Comparison of ENCODE assay signal across 23 mouse cellular contexts in genomic region chr5:123528641-123529040, GRCm38 (mm10). TPM values are rescaled to one million over a fixed set of nuclear protein-coding genes. Genes with fewer than 3 reads are reported as not detected.
DNase-seq lines count a peak whose midpoint lies in the region; ATAC-seq and TF ChIP-seq lines count a peak whose summit lies in the region.
"Had no signal": no experiment of that assay in that cellular context is flagged by ENCODE, and none has a peak within 500 bp of the region (broad histone marks: within the 10 kb centered on the region; RNA-seq: fewer than 3 reads in every experiment).

No protein-coding gene starts in this region.

- peaks cover 61% of the 10 kb centered on the region for H3K36me3 ChIP-seq in forebrain, postnatal 0 days (ENCODE audit: insufficient read depth)
- H3K36me3 ChIP-seq in forebrain, embryonic 10.5 days (replicated peaks) = peaks cover 61% of the 10 kb centered on the region
- H3K36me3 ChIP-seq in kidney, adult 2 months (ENCODE audit: control insufficient read depth, insufficient read depth, low read length) = no peaks in the 10 kb centered on the region; the same call in 1 of the 2 replicates

- H3K4me2 ChIP-seq in forebrain, postnatal 0 days (ENCODE audit: low read depth) = no peak overlapping the region
- H3K4me2 ChIP-seq: heart, embryonic 11.5 days; neural tube, embryonic 15.5 days had no signal

- no peaks in the 10 kb centered on the region for H3K9me3 ChIP-seq in forebrain, postnatal 0 days (ENCODE audit: low read length)
- H3K9me3 ChIP-seq in forebrain, embryonic 10.5 days = no peaks in the 10 kb centered on the region
- H3K9me3 ChIP-seq: midbrain, embryonic 10.5 days; neural tube, embryonic 15.5 days had no signal

- no peak for TF ChIP-seq POLR2A in kidney, adult 2 months (IDR thresholded peaks at IDR 0.05; ENCODE audit: low read depth, low read length)

- 0 out of 2 replicates have a peak, but pooled peaks have one; percentile 4 for TF ChIP-seq CTCF in forebrain, postnatal 0 days (IDR thresholded peaks at IDR 0.05; ENCODE audit: low read depth)
- peak; percentile 35 for TF ChIP-seq CTCF in layer of hippocampus, adult 2 months (conservative IDR thresholded peaks at IDR 0.05)
- TF ChIP-seq CTCF in kidney, adult 2 months (conservative IDR thresholded peaks at IDR 0.05; ENCODE audit: insufficient read depth, insufficient read length, low read depth, low read length) = no peak

- no peak overlapping the region for H3K4me3 ChIP-seq in forebrain, postnatal 0 days (ENCODE audit: low read depth, low read length)
- no peak overlapping the region for H3K4me3 ChIP-seq in forebrain, embryonic 10.5 days
- no peak overlapping the region for H3K4me3 ChIP-seq in layer of hippocampus, adult 2 months
- no peak overlapping the region for H3K4me3 ChIP-seq in kidney, adult 2 months (ENCODE audit: insufficient read depth, low read depth, low read length)
- H3K4me3 ChIP-seq: midbrain, embryonic 10.5 days; myocyte; neural tube, embryonic 15.5 days had no signal

- H3K27me3 ChIP-seq in forebrain, postnatal 0 days (ENCODE audit: insufficient read depth, low read length) = no peaks in the 10 kb centered on the region
- H3K27me3 ChIP-seq in forebrain, embryonic 10.5 days (ENCODE audit: poor library complexity, severe bottlenecking) = 0 out of 2 replicates have a peak, but pooled peaks cover 4% of the 10 kb centered on the region
- no peaks in the 10 kb centered on the region for H3K27me3 ChIP-seq in kidney, adult 2 months (replicated peaks; ENCODE audit: control insufficient read depth, insufficient read depth, low read length)
- H3K27me3 ChIP-seq: neural tube, embryonic 15.5 days had no signal

- 77% methylated on average over 7 of the region's 7 CpGs for WGBS in forebrain, postnatal 0 days
- WGBS in forebrain, embryonic 10.5 days = 88% methylated on average over 7 of the region's 7 CpGs
- WGBS in kidney, adult 2 months = 74% methylated on average over 7 of the region's 7 CpGs

- H3K4me1 ChIP-seq in forebrain, postnatal 0 days (ENCODE audit: insufficient read depth) = no peaks in the 10 kb centered on the region
- peaks cover 7% of the 10 kb centered on the region for H3K4me1 ChIP-seq in forebrain, embryonic 10.5 days
- no peaks in the 10 kb centered on the region for H3K4me1 ChIP-seq in kidney, adult 2 months (ENCODE audit: control insufficient read depth, insufficient read depth, low read length)

- H3K27ac ChIP-seq in forebrain, postnatal 0 days (ENCODE audit: low read depth, low read length) = no peak overlapping the region
- no peak overlapping the region for H3K27ac ChIP-seq in forebrain, embryonic 10.5 days
- peak overlapping the region; percentile 29; the same call in 1 of the 2 replicates for H3K27ac ChIP-seq in layer of hippocampus, adult 2 months
- no peak overlapping the region for H3K27ac ChIP-seq in kidney, adult 2 months (ENCODE audit: insufficient read depth, low read depth, low read length)
- H3K27ac ChIP-seq: kidney, postnatal 0 days; midbrain, embryonic 10.5 days; neural tube, embryonic 15.5 days had no signal

- H3K9ac ChIP-seq in forebrain, postnatal 0 days = no peak overlapping the region
- H3K9ac ChIP-seq: neural tube, embryonic 15.5 days had no signal

- DNase-seq in forebrain, postnatal 0 days = no peak
- no peak for DNase-seq in forebrain, embryonic 10.5 days (ENCODE audit: extremely low spot score, low spot score)
- no peak for DNase-seq in layer of hippocampus, adult 2 months (ENCODE audit: low spot score in 2 of 2)
- no peak for DNase-seq in layer of hippocampus, adult 9-11 months
- peak; percentile 1 for DNase-seq in right cerebral cortex, adult 18-20 months
- DNase-seq in right cerebral cortex, postnatal 36 days (ENCODE audit: low spot score in 2 of 2) = no peak
- peak; percentile 38 for DNase-seq in testis, postnatal 10 days (ENCODE audit: low spot score)
- DNase-seq in kidney, adult 2 months = no peak
- DNase-seq: liver; thymus, adult 2 months had no signal

- no peak for ATAC-seq in forebrain, postnatal 0 days
- ATAC-seq: forebrain, embryonic 14.5 days; hindbrain, embryonic 16.5 days; intestine, postnatal 0 days had no signal

RNA-seq across cellular contexts. Expression of gene Gm49027, which starts 3.4 kb away (rescaled TPM):
- total RNA-seq in forebrain, postnatal 0 days (2014; rRNA removed) = 0.69 and 3.7 TPM in 2 replicates
- 4.1 and 4.4 TPM in 2 replicates for polyA plus RNA-seq in forebrain, postnatal 0 days (2015; fragmentation: Nextera tagmentation; extraction: Ambion mirVana)
- 0.47 TPM in 1 of 2 replicates, not detected in the other for polyA plus RNA-seq in forebrain, embryonic 10.5 days (2016; fragmentation: Nextera tagmentation; extraction: Ambion mirVana)
- 1 to 10 TPM; 4.9 to 8.6 TPM for total RNA-seq in layer of hippocampus, adult 2 months (2021)
- polyA plus RNA-seq in kidney, adult 2 months (2012; rRNA removed) = 2.0 and 2.9 TPM in 2 replicates
- total RNA-seq: gastrocnemius, adult 8-10 months; heart, postnatal 25 days had no signal
- polyA plus RNA-seq: C2C12; midbrain, embryonic 10.5 days; myocyte had no signal

RNA-seq across cellular contexts. Expression of gene Diablo, which starts 4.7 kb away (rescaled TPM):
- total RNA-seq in forebrain, postnatal 0 days (2014; rRNA removed) = 71.6 and 73.2 TPM in 2 replicates
- 94.3 and 97.6 TPM in 2 replicates for polyA plus RNA-seq in forebrain, postnatal 0 days (2015; fragmentation: Nextera tagmentation; extraction: Ambion mirVana)
- 148 TPM in 2 replicates for polyA plus RNA-seq in forebrain, embryonic 10.5 days (2016; fragmentation: Nextera tagmentation; extraction: Ambion mirVana)
- 10 to 100 TPM; 33.3 to 35.4 TPM for total RNA-seq in layer of hippocampus, adult 2 months (2021)
- 64.2 and 68.8 TPM in 2 replicates for polyA plus RNA-seq in kidney, adult 2 months (2012; rRNA removed)

RNA-seq across cellular contexts. Expression of gene B3gnt4, which starts 18.4 kb away (rescaled TPM):
- 2.2 and 2.5 TPM in 2 replicates for total RNA-seq in forebrain, postnatal 0 days (2014; rRNA removed)
- 1.3 and 1.7 TPM in 2 replicates for polyA plus RNA-seq in forebrain, postnatal 0 days (2015; fragmentation: Nextera tagmentation; extraction: Ambion mirVana)
- 1.1 and 1.7 TPM in 2 replicates for polyA plus RNA-seq in forebrain, embryonic 10.5 days (2016; fragmentation: Nextera tagmentation; extraction: Ambion mirVana)
- 1 to 10 TPM; 1.2 TPM for total RNA-seq in layer of hippocampus, adult 2 months (2021)
- polyA plus RNA-seq in kidney, adult 2 months (2012; rRNA removed) = 0.05 TPM in 1 of 2 replicates, not detected in the other
- total RNA-seq: gastrocnemius, adult 8-10 months; heart, postnatal 25 days had no signal
- polyA plus RNA-seq: heart, embryonic 11.5 days had no signal

RNA-seq across cellular contexts. Expression of gene Il31, which starts 39.4 kb away (rescaled TPM):
- not detected in 2 replicates for total RNA-seq in forebrain, postnatal 0 days (2014; rRNA removed)
- not detected in 2 replicates for polyA plus RNA-seq in forebrain, postnatal 0 days (2015; fragmentation: Nextera tagmentation; extraction: Ambion mirVana)
- polyA plus RNA-seq in forebrain, embryonic 10.5 days (2016; fragmentation: Nextera tagmentation; extraction: Ambion mirVana) = not detected in 2 replicates
- total RNA-seq in layer of hippocampus, adult 2 months (2021) = not detected
- polyA plus RNA-seq in kidney, adult 2 months (2012; rRNA removed) = not detected in 2 replicates
- total RNA-seq: gastrocnemius, adult 8-10 months; heart, postnatal 25 days; layer of hippocampus, adult 8-10 months; left cerebral cortex, postnatal 25 days had no signal
- polyA plus RNA-seq: C2C12; forebrain, embryonic 14.5 days; heart, embryonic 11.5 days; hindbrain, embryonic 16.5 days; intestine, postnatal 0 days; kidney, postnatal 0 days; midbrain, embryonic 10.5 days; myocyte; neural tube, embryonic 15.5 days; thymus, adult 2 months had no signal

RNA-seq across cellular contexts. Expression of gene Lrrc43, which starts 39.5 kb away (rescaled TPM):
- 0.69 and 1.5 TPM in 2 replicates for total RNA-seq in forebrain, postnatal 0 days (2014; rRNA removed)
- 0.62 and 1.3 TPM in 2 replicates for polyA plus RNA-seq in forebrain, postnatal 0 days (2015; fragmentation: Nextera tagmentation; extraction: Ambion mirVana)
- polyA plus RNA-seq in forebrain, embryonic 10.5 days (2016; fragmentation: Nextera tagmentation; extraction: Ambion mirVana) = not detected in 2 replicates
- 1 to 10 TPM in 1 of 2 experiments, under 1 TPM in 1; 0.39 to 1.0 TPM for total RNA-seq in layer of hippocampus, adult 2 months (2021)
- not detected in 2 replicates for polyA plus RNA-seq in kidney, adult 2 months (2012; rRNA removed)
- total RNA-seq: gastrocnemius, adult 8-10 months; heart, postnatal 25 days had no signal
- polyA plus RNA-seq: C2C12; heart, embryonic 11.5 days; intestine, postnatal 0 days; kidney, postnatal 0 days; midbrain, embryonic 10.5 days; myocyte had no signal

Comparison
In these comparisons a context has a peak if more than half of its experiments do, and no peak if none do; other contexts are left out.
1. DNase-seq: peak in right cerebral cortex, adult 18-20 months (single experiment) and testis, postnatal 10 days (single experiment); none in forebrain, postnatal 0 days (single experiment), forebrain, embryonic 10.5 days (single experiment), layer of hippocampus, adult 2 months (0 of 2), layer of hippocampus, adult 9-11 months (single experiment), right cerebral cortex, postnatal 36 days (0 of 2) and kidney, adult 2 months (single experiment).